Mouse (Mus musculus): ENCODE results near the gene Dnm3.

The Dnm3 gene

GRCm38 (mm10) chr1:162252869-162253268, 225.0 kb downstream of the Dnm3 start:
- DNase-seq (ENCODE audit: low read depth, low spot score), result no peak

DNA sequence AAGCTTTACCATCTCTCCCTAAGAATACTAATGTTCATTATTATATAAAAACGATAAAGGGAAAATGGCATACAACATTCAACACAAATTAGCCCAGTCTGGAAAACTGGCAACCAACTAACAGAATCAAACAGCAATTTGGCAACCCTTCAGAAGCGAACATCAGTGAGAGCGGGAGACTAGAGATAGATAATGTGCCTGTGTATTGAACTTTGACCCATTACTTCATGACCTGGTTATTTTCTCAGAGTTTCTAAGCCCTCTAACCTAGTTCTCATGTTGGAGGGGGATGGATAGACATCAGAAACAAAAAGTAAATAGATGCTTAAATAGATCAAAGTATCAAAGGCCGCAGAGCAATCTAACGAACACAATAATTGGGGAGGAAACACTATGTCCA, 230.6 kb downstream of the Dnm3 start:
- no peak for DNase-seq (ENCODE audit: low read depth, low spot score)

DNA sequence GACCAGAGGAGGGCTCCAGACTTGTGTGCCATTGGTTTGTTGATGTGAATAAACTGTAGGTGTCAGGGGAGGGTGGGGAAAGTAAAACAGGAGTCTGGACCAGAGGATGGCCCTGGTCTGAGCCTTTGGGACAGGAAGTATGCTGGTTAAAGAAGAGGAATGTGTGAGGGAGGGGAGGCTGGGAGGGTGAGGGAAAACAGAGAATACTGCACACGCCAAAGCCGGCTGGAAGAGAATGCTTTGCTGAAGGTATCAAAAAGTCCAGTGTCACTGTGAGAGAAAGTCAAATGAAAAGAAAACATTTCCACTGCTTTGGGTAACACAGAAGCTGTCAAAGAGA, 234.2 kb downstream of the Dnm3 start:
- no peak for DNase-seq (ENCODE audit: low read depth, low spot score)

- DNase-seq (ENCODE audit: low read depth, low spot score), result peak; percentile 75
These were observed 234.7 kb downstream of the Dnm3 start for GRCm38 (mm10) chr1:162242980-162243650.

GRCm38 (mm10) chr1:162240720-162241119, 237.1 kb downstream of the Dnm3 start:
- no peak for DNase-seq (ENCODE audit: low read depth, low spot score)

DNA sequence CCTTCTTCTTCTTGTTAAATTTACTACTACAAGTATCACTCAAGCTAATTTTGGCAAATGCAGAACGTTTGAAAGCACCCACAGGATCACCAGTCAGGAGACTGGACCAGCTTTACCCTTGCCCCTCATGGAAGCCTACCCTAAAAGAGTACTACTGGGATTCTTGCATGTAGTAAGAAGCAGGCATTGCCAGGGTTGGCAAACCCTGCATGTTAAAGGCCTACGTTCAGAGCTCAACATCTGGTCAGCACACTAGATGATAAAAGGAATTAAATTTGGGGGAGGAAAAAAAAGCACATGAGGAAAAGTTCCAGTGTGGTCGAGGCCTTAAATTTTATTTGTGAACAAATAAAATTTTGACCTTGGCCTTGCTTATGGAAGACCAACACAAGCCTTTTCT, 239.2 kb downstream of the Dnm3 start:
- DNase-seq (ENCODE audit: low read depth, low spot score), result no peak

- DNase-seq (ENCODE audit: low read depth, low spot score), result no peak
These were observed 241.1 kb downstream of the Dnm3 start for GRCm38 (mm10) chr1:162236624-162237159.

DNA sequence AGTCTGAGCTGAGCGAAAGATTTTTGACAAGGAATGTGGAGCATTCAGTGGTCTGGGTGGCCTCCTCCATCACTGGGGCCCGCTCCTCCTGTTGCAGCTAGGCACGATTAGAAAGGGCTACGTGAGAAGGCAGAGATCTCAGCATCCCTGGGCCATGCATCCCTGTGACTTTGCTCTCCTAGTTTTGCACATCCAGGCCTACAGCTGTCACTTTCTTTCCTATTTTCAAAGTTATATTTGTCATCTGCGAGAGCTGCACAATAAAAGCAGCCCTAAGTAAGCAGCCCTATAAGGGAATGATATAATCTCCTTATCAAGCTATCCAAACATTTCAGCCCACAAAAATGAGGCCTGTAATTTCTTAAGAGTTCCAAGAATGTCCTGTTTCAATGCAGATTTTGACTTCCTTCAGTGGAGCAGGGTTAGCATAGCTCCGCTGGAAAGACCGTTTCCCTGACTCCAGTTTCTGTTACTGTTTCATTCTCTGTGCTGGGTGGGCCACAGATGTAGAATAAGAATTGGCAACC, 252.2 kb downstream of the Dnm3 start:
- DNase-seq (ENCODE audit: low read depth, low spot score), result peak; percentile 82

- peak; percentile 85 for DNase-seq (ENCODE audit: low read depth, low spot score)
These were observed 252.8 kb downstream of the Dnm3 start for GRCm38 (mm10) chr1:162224817-162225605.

GRCm38 (mm10) chr1:162224061-162224460, 253.8 kb downstream of the Dnm3 start:
- DNase-seq (ENCODE audit: low read depth, low spot score), result peak; percentile 64

GRCm38 (mm10) chr1:162223258-162223940, 254.4 kb downstream of the Dnm3 start:
- DNase-seq (ENCODE audit: low read depth, low spot score), result peak; percentile 53

DNA sequence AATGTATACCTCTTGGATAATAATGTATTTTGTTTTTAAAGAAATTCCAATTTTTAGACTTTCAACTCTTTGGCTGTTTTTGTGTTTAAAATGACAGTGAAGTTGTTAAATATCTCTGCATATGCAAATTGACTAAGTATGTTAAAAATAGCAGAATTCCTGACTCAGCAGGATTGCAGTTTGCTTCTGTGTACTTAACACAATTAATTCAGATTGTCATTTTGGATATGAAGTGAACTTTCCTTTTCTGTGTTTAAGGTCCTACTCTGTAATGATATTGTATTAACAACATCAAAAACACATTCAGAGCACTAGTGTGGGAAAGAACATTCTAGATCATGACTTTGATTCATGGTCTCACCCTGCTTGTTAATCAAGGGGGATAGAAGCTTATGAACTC, 255.5 kb downstream of the Dnm3 start:
- peak; percentile 40 for DNase-seq (ENCODE audit: low read depth, low spot score)

GRCm38 (mm10) chr1:162221801-162222301, 256.0 kb downstream of the Dnm3 start:
- DNase-seq (ENCODE audit: low read depth, low spot score), result peak; percentile 63

GRCm38 (mm10) chr1:162220891-162221290, 256.9 kb downstream of the Dnm3 start:
- peak; percentile 68 for DNase-seq (ENCODE audit: low read depth, low spot score)

GRCm38 (mm10) chr1:162219781-162220180, 258.1 kb downstream of the Dnm3 start:
- DNase-seq (ENCODE audit: low read depth, low spot score), result peak; percentile 36

GRCm38 (mm10) chr1:162218530-162219180, 259.2 kb downstream of the Dnm3 start:
- DNase-seq (ENCODE audit: low read depth, low spot score), result peak; percentile 74

- peak; percentile 100 for DNase-seq (ENCODE audit: low read depth, low spot score)
These were observed 260.4 kb downstream of the Dnm3 start for GRCm38 (mm10) chr1:162217340-162217974.

DNA sequence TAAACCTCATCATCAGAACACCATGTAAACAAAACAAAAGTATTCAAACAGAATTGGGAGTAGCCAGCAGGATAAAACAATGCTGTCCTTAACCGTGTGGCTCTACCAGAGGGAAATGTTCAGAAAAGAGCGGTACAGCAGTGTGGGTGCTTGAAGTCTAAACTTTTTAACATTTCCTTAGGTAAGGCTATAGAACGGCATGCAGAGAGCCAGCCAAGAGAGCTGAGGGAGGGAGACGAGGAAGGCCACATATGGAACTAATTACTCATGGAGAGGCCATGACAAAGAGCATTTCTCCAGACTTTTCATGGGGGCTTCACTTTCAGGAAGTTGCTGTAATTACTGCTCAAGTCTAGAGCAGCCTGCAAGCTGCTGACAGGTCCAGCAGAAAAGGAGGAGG, 261.2 kb downstream of the Dnm3 start:
- DNase-seq (ENCODE audit: low read depth, low spot score), result peak; percentile 93

- DNase-seq (ENCODE audit: low read depth, low spot score), result peak; percentile 95
These were observed 262.1 kb downstream of the Dnm3 start for GRCm38 (mm10) chr1:162215743-162216142.

DNA sequence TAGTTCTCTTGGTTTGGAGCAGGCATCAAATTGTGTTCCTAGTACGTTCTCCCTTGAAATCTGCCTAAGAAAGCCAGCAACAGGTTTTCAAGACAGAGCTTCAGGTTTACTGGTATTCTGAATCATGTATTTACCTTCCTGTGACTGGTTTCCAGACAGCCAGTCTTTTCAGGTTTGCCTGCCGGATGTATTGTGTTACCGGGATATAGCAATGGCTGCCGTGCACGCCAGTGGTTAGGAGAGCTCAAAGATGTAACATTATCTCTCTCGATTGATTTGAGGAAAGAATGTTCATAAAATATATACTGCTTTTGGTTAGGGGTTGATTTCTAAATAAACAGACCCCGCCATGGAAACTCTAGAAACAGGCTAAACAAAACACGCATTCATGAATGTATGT, 264.8 kb downstream of the Dnm3 start:
- no peak for DNase-seq (ENCODE audit: low read depth, low spot score)

DNA sequence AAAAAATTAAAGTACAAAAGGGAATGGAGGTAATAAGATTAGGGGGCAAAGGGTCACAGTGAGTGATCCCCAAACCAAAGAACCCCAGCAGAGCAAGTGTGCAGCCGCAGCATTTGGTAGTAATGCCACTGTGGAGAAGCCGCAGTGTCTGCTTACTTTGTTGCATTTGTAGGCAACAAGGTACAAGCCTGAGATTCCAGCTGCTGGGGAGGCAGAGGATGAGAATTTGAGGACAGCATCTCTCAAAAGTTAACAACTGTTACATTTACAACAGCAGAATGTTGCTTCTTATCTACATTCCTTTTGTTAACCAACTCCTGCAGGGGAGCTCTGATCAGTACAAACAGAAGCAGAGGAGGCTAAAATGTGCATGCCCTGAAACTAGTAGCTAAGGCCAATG, 267.3 kb downstream of the Dnm3 start:
- DNase-seq (ENCODE audit: low read depth, low spot score), result no peak

Data from 3T3-L1 (cell line).